In genomic region chr9:29201163-29202053, GRCm38 (mm10) we compare ENCODE assay signal across 9 mouse cellular contexts.
A peak's percentile ranks its signal among the peaks of the same experiment; 100 is the strongest.
DNase-seq lines count a peak whose midpoint lies in the region; ATAC-seq and TF ChIP-seq lines count a peak whose summit lies in the region.
"Had no signal": no experiment of that assay in that cellular context is flagged by ENCODE, and none has a peak within 500 bp of the region (broad histone marks: within the 10 kb centered on the region; RNA-seq: fewer than 3 reads in every experiment).

No protein-coding gene starts in this region.

- intact Hi-C loops in left cerebral cortex, adult 2 months (cut with DNase I) = loop anchor here (5.0 to 10.0 kb wide), 3 partner anchors 211 to 443 kb away; no protein-coding TSS in a partner anchor

- ATAC-seq in forebrain, postnatal 0 days = peak; percentile 77
- ATAC-seq in hindbrain, embryonic 16.5 days = peak; percentile 67; the same call in 1 of the 2 replicates
- ATAC-seq in neural tube, embryonic 13.5 days (ENCODE audit: low read depth) = peak; percentile 77

- H3K9me3 ChIP-seq in forebrain, postnatal 0 days (ENCODE audit: low read length) = no peaks in the 10 kb centered on the region
- H3K9me3 ChIP-seq in hindbrain, embryonic 16.5 days (ENCODE audit: control insufficient read depth, low read length) = no peaks in the 10 kb centered on the region
- no peaks in the 10 kb centered on the region for H3K9me3 ChIP-seq in neural tube, embryonic 13.5 days
- H3K9me3 ChIP-seq: liver, embryonic 15.5 days had no signal

- H3K4me3 ChIP-seq in forebrain, postnatal 0 days (ENCODE audit: low read depth, low read length) = no peak overlapping the region
- H3K4me3 ChIP-seq in hindbrain, embryonic 16.5 days (ENCODE audit: low read length) = no peak overlapping the region
- no peak overlapping the region for H3K4me3 ChIP-seq in left cerebral cortex, adult 2 months
- H3K4me3 ChIP-seq in neural tube, embryonic 13.5 days = no peak overlapping the region
- H3K4me3 ChIP-seq: liver, embryonic 15.5 days had no signal

- peak; percentile 79 for TF ChIP-seq CTCF in forebrain, postnatal 0 days (IDR thresholded peaks at IDR 0.05; ENCODE audit: low read depth)
- peak; percentile 60 for TF ChIP-seq CTCF in left cerebral cortex, adult 2 months (IDR thresholded peaks at IDR 0.05)

- H3K27ac ChIP-seq in forebrain, postnatal 0 days (ENCODE audit: low read depth, low read length) = no peak overlapping the region
- H3K27ac ChIP-seq in hindbrain, embryonic 16.5 days (ENCODE audit: low read depth, low read length) = no peak overlapping the region
- peak overlapping the region; percentile 32; the same call in 1 of the 2 replicates for H3K27ac ChIP-seq in left cerebral cortex, adult 2 months
- peak overlapping the region; percentile 39 for H3K27ac ChIP-seq in neural tube, embryonic 13.5 days (replicated peaks)
- H3K27ac ChIP-seq: liver, embryonic 15.5 days had no signal

- peak; percentile 25 for DNase-seq in R1 (ENCODE audit: low read depth, low spot score)
- peak; percentile 42 for DNase-seq in brain, embryonic 18.5 days (ENCODE audit: low read depth, low spot score)
- peak; percentile 79 for DNase-seq in forebrain, postnatal 0 days
- peak; percentile 23 to 54 for DNase-seq in left cerebral cortex, adult 2 months (ENCODE audit: extremely low spot score in 1 of 2, low spot score in 2 of 2)
- no peak for DNase-seq in urinary bladder, postnatal 4 days (ENCODE audit: low spot score in 2 of 2)
- no peak for DNase-seq in B cell, adult 2 months

- H3K9ac ChIP-seq in forebrain, postnatal 0 days = no peak overlapping the region
- no peak overlapping the region for H3K9ac ChIP-seq in hindbrain, embryonic 16.5 days (ENCODE audit: low read depth, low read length)
- H3K9ac ChIP-seq in neural tube, embryonic 13.5 days = no peak overlapping the region
- H3K9ac ChIP-seq: liver, embryonic 15.5 days had no signal

- no peaks in the 10 kb centered on the region for H3K36me3 ChIP-seq in forebrain, postnatal 0 days (ENCODE audit: insufficient read depth)
- no peaks in the 10 kb centered on the region for H3K36me3 ChIP-seq in hindbrain, embryonic 16.5 days (ENCODE audit: control insufficient read depth, insufficient read depth, low read length)
- H3K36me3 ChIP-seq in neural tube, embryonic 13.5 days = no peaks in the 10 kb centered on the region
- H3K36me3 ChIP-seq: liver, embryonic 15.5 days had no signal

- H3K27me3 ChIP-seq in forebrain, postnatal 0 days (ENCODE audit: insufficient read depth, low read length) = no peaks in the 10 kb centered on the region
- H3K27me3 ChIP-seq in hindbrain, embryonic 16.5 days (replicated peaks; ENCODE audit: control insufficient read depth, insufficient read depth, low read length) = no peaks in the 10 kb centered on the region
- H3K27me3 ChIP-seq in neural tube, embryonic 13.5 days = no peaks in the 10 kb centered on the region
- H3K27me3 ChIP-seq: liver, embryonic 15.5 days had no signal

- no peak overlapping the region for H3K4me2 ChIP-seq in forebrain, postnatal 0 days (ENCODE audit: low read depth)
- no peak overlapping the region for H3K4me2 ChIP-seq in hindbrain, embryonic 16.5 days (ENCODE audit: low read length)
- H3K4me2 ChIP-seq in neural tube, embryonic 13.5 days = no peak overlapping the region
- H3K4me2 ChIP-seq: liver, embryonic 15.5 days had no signal

- peaks cover 18% of the 10 kb centered on the region for H3K4me1 ChIP-seq in forebrain, postnatal 0 days (ENCODE audit: insufficient read depth)
- H3K4me1 ChIP-seq in hindbrain, embryonic 16.5 days (ENCODE audit: control insufficient read depth, insufficient read depth, low read depth, low read length) = peaks cover 17% of the 10 kb centered on the region
- H3K4me1 ChIP-seq in neural tube, embryonic 13.5 days (replicated peaks) = peaks cover 33% of the 10 kb centered on the region
- H3K4me1 ChIP-seq: liver, embryonic 15.5 days had no signal

- WGBS in forebrain, postnatal 0 days = 48% methylated on average over 14 of the region's 14 CpGs
- WGBS in hindbrain, embryonic 16.5 days = 53% methylated on average over 14 of the region's 14 CpGs
- 38% methylated on average over 14 of the region's 14 CpGs for WGBS in neural tube, embryonic 13.5 days

Comparison
In these comparisons a context has a peak if more than half of its experiments do, and no peak if none do; other contexts are left out.
1. DNase-seq: peak in R1 (single experiment), brain, embryonic 18.5 days (single experiment), forebrain, postnatal 0 days (single experiment) and left cerebral cortex, adult 2 months (2 of 2); none in urinary bladder, postnatal 4 days (0 of 2) and B cell, adult 2 months (0 of 2).
2. H3K27ac ChIP-seq: peak in left cerebral cortex, adult 2 months (single experiment) and neural tube, embryonic 13.5 days (single experiment); none in forebrain, postnatal 0 days (single experiment) and hindbrain, embryonic 16.5 days (single experiment).
3. Peak in every context shown above with its lines, with median percentiles within 50 percentile points of each other: ATAC-seq.